Mouse (Mus musculus): ENCODE data around the gene Lrsam1. TPM values are rescaled to one million over a fixed set of nuclear protein-coding genes. Genes with fewer than 3 reads are reported as not detected.

Gene Lrsam1
- polyA plus RNA-seq, 1 experiment from 2014 or later: 13.6 TPM

- H3K4me3 ChIP-seq (ENCODE audit: low read depth, low read length): no peak overlapping the region
- WGBS: 51% methylated on average over 10 of the region's 10 CpGs
- ATAC-seq (peak; percentile 30; the same call in 1 of the 2 replicates), DNase-seq (ENCODE audit: low spot score) (peak; percentile 67)
- H3K4me2 ChIP-seq (ENCODE audit: low read length): no peak overlapping the region
- H3K4me1 ChIP-seq (ENCODE audit: control insufficient read depth, insufficient read depth, low read length): peaks cover 22% of the 10 kb centered on the region
- H3K27me3 ChIP-seq (replicated peaks; ENCODE audit: control insufficient read depth, insufficient read depth, low read length): no peaks in the 10 kb centered on the region
- no peaks in the 10 kb centered on the region for H3K36me3 ChIP-seq (ENCODE audit: control insufficient read depth, insufficient read depth, low read length)
- no peak overlapping the region for H3K9ac ChIP-seq (ENCODE audit: low read length)
- H3K27ac ChIP-seq (ENCODE audit: low read depth, low read length): peak overlapping the region; percentile 23; the same call in 1 of the 2 replicates
- no peaks in the 10 kb centered on the region for H3K9me3 ChIP-seq (replicated peaks; ENCODE audit: control insufficient read depth, low read length)
These were observed 64.8 kb downstream of the Lrsam1 start for GRCm38 (mm10) chr2:32896507-32897147.

- peak; percentile 71 for DNase-seq (ENCODE audit: low spot score)
- Histone ChIP-seq H3K27ac (ENCODE audit: low read depth, low read length) (peak overlapping the region; percentile 58; the same call in 1 of the 2 replicates), H3K4me3 (ENCODE audit: low read depth, low read length) (no peak overlapping the region), H3K4me1 (ENCODE audit: control insufficient read depth, insufficient read depth, low read length) (peaks cover 22% of the 10 kb centered on the region), H3K36me3 (ENCODE audit: control insufficient read depth, insufficient read depth, low read length) (no peaks in the 10 kb centered on the region), H3K4me2 (ENCODE audit: low read length) (no peak overlapping the region), H3K9me3 (replicated peaks; ENCODE audit: control insufficient read depth, low read length) (no peaks in the 10 kb centered on the region), H3K27me3 (replicated peaks; ENCODE audit: control insufficient read depth, insufficient read depth, low read length) (no peaks in the 10 kb centered on the region), H3K9ac (ENCODE audit: low read length) (no peak overlapping the region)
- 26% methylated on average over 8 of the region's 8 CpGs for WGBS
- ATAC-seq: peak; percentile 67
These were observed 65.8 kb downstream of the Lrsam1 start for GRCm38 (mm10) chr2:32895606-32896106.

- H3K27ac ChIP-seq (ENCODE audit: low read depth, low read length): no peak overlapping the region
- peaks cover 22% of the 10 kb centered on the region for H3K4me1 ChIP-seq (ENCODE audit: control insufficient read depth, insufficient read depth, low read length)
- no peak overlapping the region for H3K4me3 ChIP-seq (ENCODE audit: low read depth, low read length)
- no peak overlapping the region for H3K9ac ChIP-seq (ENCODE audit: low read length)
- 76% methylated on average over 2 of the region's 2 CpGs for WGBS
- H3K4me2 ChIP-seq (ENCODE audit: low read length): no peak overlapping the region
- H3K27me3 ChIP-seq (replicated peaks; ENCODE audit: control insufficient read depth, insufficient read depth, low read length): no peaks in the 10 kb centered on the region
- DNase-seq (ENCODE audit: low spot score): no peak
- no peak for ATAC-seq
- no peaks in the 10 kb centered on the region for H3K9me3 ChIP-seq (replicated peaks; ENCODE audit: control insufficient read depth, low read length)
- no peaks in the 10 kb centered on the region for H3K36me3 ChIP-seq (ENCODE audit: control insufficient read depth, insufficient read depth, low read length)
These were observed 67.3 kb downstream of the Lrsam1 start for GRCm38 (mm10) chr2:32894097-32894496.

DNA sequence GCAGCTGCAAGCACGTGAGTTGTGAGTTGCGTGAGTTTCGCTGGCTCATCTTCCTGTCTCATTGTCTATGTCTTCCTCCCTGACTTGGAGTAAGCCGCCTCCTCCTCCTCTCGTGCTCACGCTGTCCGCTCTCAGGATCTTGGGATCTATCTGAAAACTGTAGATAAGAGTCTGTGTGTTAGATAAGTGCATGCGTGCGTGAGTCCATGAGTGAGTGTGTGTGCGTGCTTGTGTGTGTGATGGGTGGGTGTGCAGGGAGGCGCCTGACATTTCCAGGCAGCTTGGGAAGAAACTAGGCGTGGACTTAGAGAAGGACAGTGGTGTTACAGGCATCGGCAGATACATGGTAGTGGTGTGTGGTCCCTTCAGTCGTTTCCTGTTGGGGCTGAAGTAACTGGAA lies 68.9 kb downstream of the Lrsam1 start:
- no peak for ATAC-seq
- Histone ChIP-seq H3K9me3 (replicated peaks; ENCODE audit: control insufficient read depth, low read length) (no peaks in the 10 kb centered on the region), H3K9ac (ENCODE audit: low read length) (no peak overlapping the region), H3K36me3 (ENCODE audit: control insufficient read depth, insufficient read depth, low read length) (no peaks in the 10 kb centered on the region), H3K4me1 (ENCODE audit: control insufficient read depth, insufficient read depth, low read length) (peaks cover 25% of the 10 kb centered on the region), H3K27ac (ENCODE audit: low read depth, low read length) (no peak overlapping the region), H3K4me2 (ENCODE audit: low read length) (no peak overlapping the region), H3K4me3 (ENCODE audit: low read depth, low read length) (no peak overlapping the region), H3K27me3 (replicated peaks; ENCODE audit: control insufficient read depth, insufficient read depth, low read length) (no peaks in the 10 kb centered on the region)
- DNase-seq (ENCODE audit: low spot score): no peak
- WGBS: 91% methylated on average over 14 of the region's 14 CpGs

- Histone ChIP-seq H3K9me3 (replicated peaks; ENCODE audit: control insufficient read depth, low read length) (no peaks in the 10 kb centered on the region), H3K4me3 (ENCODE audit: low read depth, low read length) (no peak overlapping the region), H3K9ac (ENCODE audit: low read length) (no peak overlapping the region), H3K27ac (ENCODE audit: low read depth, low read length) (no peak overlapping the region), H3K4me2 (ENCODE audit: low read length) (no peak overlapping the region), H3K4me1 (ENCODE audit: control insufficient read depth, insufficient read depth, low read length) (peaks cover 17% of the 10 kb centered on the region), H3K27me3 (replicated peaks; ENCODE audit: control insufficient read depth, insufficient read depth, low read length) (no peaks in the 10 kb centered on the region), H3K36me3 (ENCODE audit: control insufficient read depth, insufficient read depth, low read length) (no peaks in the 10 kb centered on the region)
- WGBS: 79% methylated on average over 9 of the region's 9 CpGs
- DNase-seq (ENCODE audit: low spot score) (no peak), ATAC-seq (no peak)
These were observed 70.1 kb downstream of the Lrsam1 start for GRCm38 (mm10) chr2:32891278-32891677.

GRCm38 (mm10) chr2:32890280-32890679 lies 71.1 kb downstream of the Lrsam1 start:
- Histone ChIP-seq H3K27ac (ENCODE audit: low read depth, low read length) (no peak overlapping the region), H3K4me2 (ENCODE audit: low read length) (no peak overlapping the region), H3K36me3 (ENCODE audit: control insufficient read depth, insufficient read depth, low read length) (no peaks in the 10 kb centered on the region), H3K4me3 (ENCODE audit: low read depth, low read length) (no peak overlapping the region), H3K9me3 (replicated peaks; ENCODE audit: control insufficient read depth, low read length) (no peaks in the 10 kb centered on the region), H3K4me1 (ENCODE audit: control insufficient read depth, insufficient read depth, low read length) (peaks cover 9% of the 10 kb centered on the region), H3K27me3 (replicated peaks; ENCODE audit: control insufficient read depth, insufficient read depth, low read length) (no peaks in the 10 kb centered on the region), H3K9ac (ENCODE audit: low read length) (no peak overlapping the region)
- ATAC-seq (no peak), DNase-seq (ENCODE audit: low spot score) (no peak)
- WGBS: 80% methylated on average over 3 of the region's 3 CpGs

DNA sequence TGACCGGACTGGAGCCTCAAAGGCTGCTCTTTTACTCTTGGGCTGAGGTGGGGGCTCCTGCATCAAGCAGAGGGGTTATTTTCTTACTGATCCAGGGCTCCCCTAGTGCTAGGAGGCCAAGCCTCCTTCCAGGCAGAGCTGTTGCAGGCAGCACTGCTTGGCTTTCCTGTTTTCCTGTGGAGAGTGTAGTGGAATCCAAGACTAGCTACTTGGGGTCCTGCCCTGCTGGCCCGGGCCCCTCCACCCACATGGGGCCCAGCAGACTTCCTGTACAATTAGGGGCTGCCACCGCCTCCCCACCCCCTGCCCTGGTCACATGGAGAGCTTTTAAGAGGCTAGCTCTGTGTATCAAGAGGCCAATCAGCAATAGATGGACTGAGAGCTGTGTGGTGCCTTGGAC lies 72.9 kb downstream of the Lrsam1 start:
- Histone ChIP-seq H3K4me1 (ENCODE audit: control insufficient read depth, insufficient read depth, low read length) (0 out of 2 replicates have a peak, but pooled peaks cover 5% of the 10 kb centered on the region), H3K27me3 (replicated peaks; ENCODE audit: control insufficient read depth, insufficient read depth, low read length) (no peaks in the 10 kb centered on the region), H3K27ac (ENCODE audit: low read depth, low read length) (no peak overlapping the region), H3K9ac (ENCODE audit: low read length) (no peak overlapping the region), H3K9me3 (replicated peaks; ENCODE audit: control insufficient read depth, low read length) (no peaks in the 10 kb centered on the region), H3K4me2 (ENCODE audit: low read length) (no peak overlapping the region), H3K36me3 (ENCODE audit: control insufficient read depth, insufficient read depth, low read length) (no peaks in the 10 kb centered on the region), H3K4me3 (ENCODE audit: low read depth, low read length) (no peak overlapping the region)
- DNase-seq (ENCODE audit: low spot score) (no peak), ATAC-seq (no peak)
- WGBS: 58% methylated on average over 3 of the region's 3 CpGs

GRCm38 (mm10) chr2:32888029-32888428 lies 73.4 kb downstream of the Lrsam1 start:
- Histone ChIP-seq H3K9me3 (replicated peaks; ENCODE audit: control insufficient read depth, low read length) (no peaks in the 10 kb centered on the region), H3K4me1 (ENCODE audit: control insufficient read depth, insufficient read depth, low read length) (0 out of 2 replicates have a peak, but pooled peaks cover 5% of the 10 kb centered on the region), H3K27me3 (replicated peaks; ENCODE audit: control insufficient read depth, insufficient read depth, low read length) (no peaks in the 10 kb centered on the region), H3K27ac (ENCODE audit: low read depth, low read length) (no peak overlapping the region), H3K36me3 (ENCODE audit: control insufficient read depth, insufficient read depth, low read length) (no peaks in the 10 kb centered on the region), H3K9ac (ENCODE audit: low read length) (0 out of 2 replicates have a peak overlapping the region, but pooled peaks have one; percentile 40), H3K4me3 (ENCODE audit: low read depth, low read length) (no peak overlapping the region), H3K4me2 (ENCODE audit: low read length) (no peak overlapping the region)
- ATAC-seq (no peak), DNase-seq (ENCODE audit: low spot score) (no peak)
- WGBS: 39% methylated on average over 9 of the region's 9 CpGs

DNA sequence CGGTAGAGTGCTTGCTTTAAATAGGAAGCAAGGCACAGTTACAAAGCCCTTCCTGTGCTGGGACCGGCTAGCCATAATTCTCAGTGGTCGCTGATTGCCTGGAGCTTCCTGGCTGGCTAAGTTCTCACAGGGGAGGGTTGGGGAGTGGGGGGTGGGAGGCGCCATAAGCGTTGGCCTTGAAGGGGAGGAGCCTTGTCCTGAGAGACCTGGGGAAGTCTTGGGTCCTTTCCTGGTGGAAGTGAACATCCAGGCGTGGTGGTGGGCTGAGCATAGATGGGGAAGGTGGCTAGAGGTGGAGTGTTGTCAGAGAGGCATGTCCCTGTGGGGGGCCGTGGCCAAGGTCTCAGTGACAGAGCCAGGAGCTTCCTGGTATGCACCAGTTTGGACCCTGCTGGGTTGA lies 76.7 kb downstream of the Lrsam1 start:
- Histone ChIP-seq H3K9me3 (replicated peaks; ENCODE audit: control insufficient read depth, low read length) (no peaks in the 10 kb centered on the region), H3K4me3 (ENCODE audit: low read depth, low read length) (no peak overlapping the region), H3K36me3 (ENCODE audit: control insufficient read depth, insufficient read depth, low read length) (no peaks in the 10 kb centered on the region), H3K4me2 (ENCODE audit: low read length) (no peak overlapping the region), H3K27ac (ENCODE audit: low read depth, low read length) (no peak overlapping the region), H3K9ac (ENCODE audit: low read length) (no peak overlapping the region), H3K27me3 (replicated peaks; ENCODE audit: control insufficient read depth, insufficient read depth, low read length) (no peaks in the 10 kb centered on the region), H3K4me1 (ENCODE audit: control insufficient read depth, insufficient read depth, low read length) (peaks cover 16% of the 10 kb centered on the region)
- DNase-seq (ENCODE audit: low spot score): no peak
- ATAC-seq: no peak
- WGBS: 44% methylated on average over 7 of the region's 7 CpGs
